Mouse (Mus musculus) forebrain, embryonic 16.5 days (tissue): Measurements from ENCODE around the gene Cd151. TPM values are rescaled to one million over a fixed set of nuclear protein-coding genes. Genes with fewer than 3 reads are reported as not detected.

ENCODE experiments used
- ATAC-seq: fragments of 200-750 bp; cut with Nextera tagmentation; 2 replicates; pipeline ENCODE4 v1.8.0; 2017; ENCODE audit warnings: mild to moderate bottlenecking, moderate library complexity
- H3K27ac ChIP-seq: fragments of 300-500 bp; sonication (generic); 2 replicates; pipeline ENCODE4 v1.5.1; 2014; ENCODE audit warnings: low read length, control low read depth
- H3K27me3 ChIP-seq: fragments of 300-500 bp; sonication (generic); replicated peaks from 2 replicates; pipeline ENCODE4 v1.6.1; 2014; ENCODE audit warnings: low read length; ENCODE audit not compliant: control insufficient read depth, insufficient read depth
- H3K36me3 ChIP-seq: fragments of 300-500 bp; sonication (generic); 2 replicates; pipeline ENCODE4 v1.6.1; 2014; ENCODE audit not compliant: control insufficient read depth, insufficient read depth
- H3K4me1 ChIP-seq: fragments of 300-500 bp; sonication (generic); replicated peaks from 2 replicates; pipeline ENCODE4 v1.6.1; 2014; ENCODE audit warnings: low read length; ENCODE audit not compliant: control insufficient read depth, insufficient read depth
- H3K4me2 ChIP-seq: fragments of 300-500 bp; sonication (generic); 2 replicates; pipeline ENCODE4 v1.6.1; 2014; ENCODE audit warnings: mild to moderate bottlenecking, low read length, control low read depth
- H3K4me3 ChIP-seq: fragments of 300-500 bp; sonication (generic); replicated peaks from 2 replicates; pipeline ENCODE4 v1.5.1; 2014; ENCODE audit warnings: mild to moderate bottlenecking, low read length, control low read depth
- H3K9ac ChIP-seq: fragments of 300-500 bp; sonication (generic); replicated peaks from 2 replicates; pipeline ENCODE4 v1.6.1; 2014; ENCODE audit warnings: low read depth, low read length, control low read depth
- H3K9me3 ChIP-seq: fragments of 300-500 bp; sonication (generic); 2 replicates; pipeline ENCODE4 v1.6.1; 2016; ENCODE audit warnings: low read length; ENCODE audit not compliant: control insufficient read depth
- WGBS: fragments of 180-500 bp; shearing (Covaris S2); extraction: QIAGEN DNeasy Blood & Tissue Kit; methylation state at CpG from one replicate; pipeline ENCODE4 v1.1.7; 2014; 5-methylcytosine and 5-hydroxymethylcytosine counted together
- polyA plus RNA-seq: library from polyadenylated mRNA; unstranded; fragments of >200 nt; fragmentation: Nextera tagmentation; extraction: Ambion mirVana; gene quantifications from 2 replicates; pipeline ENCODE4 v1.2.1, GENCODE M21; 2015

Gene Cd151
- polyA plus RNA-seq, 1 experiment from 2014 or later, result 20.8 TPM

DNA sequence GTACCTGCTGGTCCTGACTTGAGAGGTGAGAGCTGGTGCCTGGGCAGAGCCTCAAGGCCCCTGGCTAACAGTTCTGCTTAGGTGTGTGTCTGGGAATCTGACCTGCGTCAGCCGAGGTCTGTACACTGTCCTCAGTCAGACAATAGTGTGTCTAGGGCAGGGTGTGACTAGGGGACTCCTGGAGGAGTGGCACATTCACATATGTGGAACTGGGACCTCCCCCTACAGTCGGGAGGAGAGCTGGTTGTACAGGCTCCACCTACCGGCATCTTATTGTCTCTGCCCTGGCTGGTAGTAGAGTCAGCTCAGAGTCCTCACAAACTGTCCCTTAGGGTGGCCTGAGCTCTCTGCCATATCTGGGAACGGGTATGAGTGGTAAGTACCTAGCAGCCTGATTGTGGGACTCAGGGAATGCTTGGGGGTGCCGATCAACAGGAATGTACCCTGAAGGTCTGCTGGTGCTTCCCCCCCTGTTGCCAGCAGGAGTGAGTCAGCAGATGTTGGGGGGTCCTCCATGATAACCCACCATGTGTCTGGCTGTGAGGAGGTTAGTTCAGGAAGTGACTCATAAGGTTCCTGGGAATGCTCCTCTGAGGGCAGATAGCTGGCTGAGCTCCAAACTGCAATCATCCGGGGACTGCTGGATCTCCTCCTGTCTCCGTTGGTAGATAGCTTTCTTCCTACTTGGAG is 1.5 kb downstream of the Cd151 start:
- peaks cover 28% of the 10 kb centered on the region for H3K27me3 ChIP-seq
- peak overlapping the region; percentile 49 for H3K27ac ChIP-seq
- peak; percentile 79 for ATAC-seq
- no peaks in the 10 kb centered on the region for H3K9me3 ChIP-seq
- 13% methylated on average over 8 of the region's 8 CpGs for WGBS
- H3K4me1 ChIP-seq, result peaks cover 40% of the 10 kb centered on the region
- H3K36me3 ChIP-seq, result peaks cover 15% of the 10 kb centered on the region
- peak overlapping the region; percentile 77 for H3K9ac ChIP-seq
- peak overlapping the region; percentile 62 for H3K4me3 ChIP-seq
- peak overlapping the region; percentile 62 for H3K4me2 ChIP-seq

GRCm38 (mm10) chr7:141469352-141469751 is 2.2 kb downstream of the Cd151 start:
- peaks cover 22% of the 10 kb centered on the region for H3K27me3 ChIP-seq
- peak overlapping the region; percentile 62 for H3K4me3 ChIP-seq
- 83% methylated on average over 6 of the region's 6 CpGs for WGBS
- H3K9me3 ChIP-seq, result no peaks in the 10 kb centered on the region
- peak overlapping the region; percentile 77 for H3K9ac ChIP-seq
- peaks cover 15% of the 10 kb centered on the region for H3K36me3 ChIP-seq
- peak overlapping the region; percentile 49; the same call in 1 of the 2 replicates for H3K27ac ChIP-seq
- ATAC-seq, result no peak
- peak overlapping the region; percentile 62 for H3K4me2 ChIP-seq
- H3K4me1 ChIP-seq, result peaks cover 47% of the 10 kb centered on the region

GRCm38 (mm10) chr7:141469901-141470636 is 2.9 kb downstream of the Cd151 start:
- H3K27me3 ChIP-seq, result peaks cover 14% of the 10 kb centered on the region
- H3K27ac ChIP-seq, result no peak overlapping the region
- H3K36me3 ChIP-seq, result peaks cover 15% of the 10 kb centered on the region
- H3K4me3 ChIP-seq, result no peak overlapping the region
- H3K4me1 ChIP-seq, result peaks cover 44% of the 10 kb centered on the region
- no peak overlapping the region for H3K9ac ChIP-seq
- 93% methylated on average over 18 of the region's 18 CpGs for WGBS
- no peaks in the 10 kb centered on the region for H3K9me3 ChIP-seq
- no peak for ATAC-seq
- H3K4me2 ChIP-seq, result no peak overlapping the region; the same call in 1 of the 2 replicates

DNA sequence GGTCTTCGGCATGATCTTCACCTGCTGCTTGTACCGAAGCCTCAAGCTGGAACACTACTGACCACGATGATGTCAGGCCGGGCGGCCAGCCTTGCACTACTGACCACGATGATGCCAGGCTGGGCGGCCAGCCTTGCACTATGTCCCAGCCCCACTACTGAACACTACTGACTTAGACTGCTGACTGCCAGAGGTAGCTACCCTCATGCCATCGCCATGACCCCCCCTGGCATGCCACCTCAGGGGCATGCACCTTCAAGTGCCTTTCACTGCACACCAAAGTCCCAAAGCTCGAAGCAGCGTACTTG is 3.4 kb downstream of the Cd151 start:
- Histone ChIP-seq H3K4me1 (peaks cover 44% of the 10 kb centered on the region), H3K4me3 (no peak overlapping the region)

GRCm38 (mm10) chr7:141471236-141471635 is 4.0 kb downstream of the Cd151 start:
- peaks cover 47% of the 10 kb centered on the region for H3K4me1 ChIP-seq
- no peaks in the 10 kb centered on the region for H3K9me3 ChIP-seq
- H3K4me3 ChIP-seq, result no peak overlapping the region
- ATAC-seq, result no peak
- H3K27ac ChIP-seq, result no peak overlapping the region
- no peak overlapping the region for H3K9ac ChIP-seq
- peaks cover 15% of the 10 kb centered on the region for H3K36me3 ChIP-seq
- 94% methylated on average over 1 of the region's 1 CpGs for WGBS
- peaks cover 5% of the 10 kb centered on the region for H3K27me3 ChIP-seq
- no peak overlapping the region for H3K4me2 ChIP-seq

More for the DNA sequence above, 3.4 kb downstream of the Cd151 start:
- no peak overlapping the region for H3K27ac ChIP-seq
- H3K4me2 ChIP-seq, result no peak overlapping the region
- ATAC-seq, result no peak
- H3K36me3 ChIP-seq, result peaks cover 15% of the 10 kb centered on the region
- no peaks in the 10 kb centered on the region for H3K9me3 ChIP-seq
- H3K9ac ChIP-seq, result no peak overlapping the region
- peaks cover 9% of the 10 kb centered on the region for H3K27me3 ChIP-seq
- WGBS, result 94% methylated on average over 10 of the region's 10 CpGs

GRCm38 (mm10) chr7:141472226-141472625 is 5.0 kb downstream of the Cd151 start:
- no peak overlapping the region for H3K27ac ChIP-seq
- H3K27me3 ChIP-seq, result peaks cover 6% of the 10 kb centered on the region
- H3K4me1 ChIP-seq, result peaks cover 51% of the 10 kb centered on the region
- H3K9me3 ChIP-seq, result no peaks in the 10 kb centered on the region
- no peak overlapping the region for H3K4me2 ChIP-seq
- no peak overlapping the region for H3K9ac ChIP-seq
- peaks cover 15% of the 10 kb centered on the region for H3K36me3 ChIP-seq
- no peak for ATAC-seq
- WGBS, result 86% methylated on average over 6 of the region's 6 CpGs
- H3K4me3 ChIP-seq, result no peak overlapping the region

DNA sequence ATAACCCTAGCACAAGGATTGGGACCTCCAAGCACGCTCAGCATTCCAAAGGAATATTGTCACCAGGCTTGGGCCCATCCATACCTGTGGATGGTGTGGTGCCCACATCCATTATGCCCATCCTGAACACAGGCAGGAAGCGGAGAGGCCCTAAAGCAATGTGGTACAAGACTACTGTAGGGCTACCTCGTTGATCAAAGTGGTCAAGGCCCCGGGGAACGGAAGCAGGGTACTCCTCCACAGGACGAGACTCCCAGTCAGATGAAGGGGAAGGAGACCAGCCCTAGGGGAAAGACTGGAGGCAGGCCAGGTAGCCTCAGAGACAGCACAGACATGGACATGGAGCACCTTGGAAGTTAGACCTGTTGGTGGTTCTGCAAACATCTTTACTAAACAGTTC is 5.6 kb downstream of the Cd151 start:
- Histone ChIP-seq H3K27ac (no peak overlapping the region), H3K4me3 (no peak overlapping the region), H3K9ac (no peak overlapping the region), H3K36me3 (peaks cover 15% of the 10 kb centered on the region), H3K4me2 (no peak overlapping the region), H3K27me3 (peaks cover 10% of the 10 kb centered on the region), H3K9me3 (no peaks in the 10 kb centered on the region), H3K4me1 (peaks cover 47% of the 10 kb centered on the region)
- ATAC-seq, result no peak
- WGBS, result 89% methylated on average over 6 of the region's 6 CpGs

GRCm38 (mm10) chr7:141474160-141474559 is 7.0 kb downstream of the Cd151 start:
- ATAC-seq, result no peak
- Histone ChIP-seq H3K4me2 (peak overlapping the region; percentile 80), H3K36me3 (peaks cover 15% of the 10 kb centered on the region), H3K27ac (no peak overlapping the region), H3K4me1 (peaks cover 34% of the 10 kb centered on the region), H3K27me3 (peaks cover 10% of the 10 kb centered on the region), H3K4me3 (peak overlapping the region; percentile 67), H3K9ac (peak overlapping the region; percentile 92), H3K9me3 (no peaks in the 10 kb centered on the region)
- 6% methylated on average over 5 of the region's 5 CpGs for WGBS

- under 1% methylated on average over 87 of the region's 87 CpGs for WGBS
- Histone ChIP-seq H3K4me3 (peak within 1 kb of the TSS; percentile 67), H3K36me3 (peaks cover 10% of the 10 kb centered on the region), H3K9me3 (no peaks in the 10 kb centered on the region), H3K4me1 (peaks cover 25% of the 10 kb centered on the region), H3K9ac (peak within 1 kb of the TSS; percentile 92), H3K27ac (peak within 1 kb of the TSS; percentile 79), H3K4me2 (peak within 1 kb of the TSS; percentile 80), H3K27me3 (peaks cover 10% of the 10 kb centered on the region)
- ATAC-seq, result peak; percentile 92
These were observed 8.0 kb downstream of the Cd151 start, which contains the start of the genes Polr2l and Tspan4 for GRCm38 (mm10) chr7:141475011-141475804. Gene Polr2l (minus strand): TSS chr7:141475132. Gene Tspan4 (plus strand): TSS chr7:141475240.
